Mouse (Mus musculus) bone marrow macrophage, adult 2 months (primary cell): ENCODE measurements around the gene Lrrc49.

Source experiments
- CTCF ChIP-seq: IDR thresholded peaks from 2 replicates; pipeline ENCODE4 v1.5.1; 2012; ENCODE audit warnings: low read depth, mild to moderate bottlenecking, low read length, moderate library complexity
- POLR2A ChIP-seq: IDR thresholded peaks from 2 replicates; pipeline ENCODE4 v1.6.1; 2012; ENCODE audit warnings: mild to moderate bottlenecking, low read depth, low read length, borderline replicate concordance

- TF ChIP-seq CTCF, result no peak
- TF ChIP-seq POLR2A, result no peak
Observed at GRCm38 (mm10) chr9:60586920-60587319, 101.0 kb downstream of the Lrrc49 start.
